Mouse (Mus musculus): ENCODE data around the gene 1700028P14Rik.

DNA sequence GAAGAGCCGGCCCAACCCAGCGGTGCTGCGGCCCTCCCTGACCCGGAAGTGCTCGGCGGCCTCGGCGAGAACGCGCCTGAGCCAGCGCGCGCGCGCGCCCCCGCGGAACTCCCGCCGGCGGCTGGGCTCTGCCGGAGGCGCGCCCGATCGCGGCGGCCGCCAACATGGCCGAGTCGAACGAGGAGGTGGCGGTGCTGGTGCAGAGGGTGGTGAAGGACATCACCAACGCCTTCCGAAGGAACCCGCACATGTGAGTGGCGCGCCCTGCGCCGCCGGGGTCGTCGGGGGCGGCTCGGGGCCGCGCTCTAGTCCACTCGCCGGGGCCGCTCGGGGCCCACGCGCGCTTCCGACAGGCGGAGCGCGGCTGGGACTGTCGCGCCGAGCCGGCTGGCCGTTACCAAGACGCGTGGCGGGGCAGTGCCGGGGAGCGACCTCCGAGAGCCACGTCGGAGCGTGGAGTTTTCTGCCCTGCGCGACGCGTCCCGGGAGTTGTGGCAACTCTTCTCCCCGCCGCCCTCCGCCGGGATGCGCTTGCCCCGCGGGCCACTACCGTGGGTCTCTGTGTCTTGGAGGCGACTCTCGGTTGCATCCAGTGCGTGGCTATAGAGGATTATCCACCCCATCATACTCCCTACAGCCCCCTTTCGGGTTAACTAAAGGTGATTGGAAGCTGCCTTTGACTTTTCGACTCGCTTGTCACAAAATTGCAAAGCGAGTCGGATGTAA is 34.8 kb upstream of the 1700028P14Rik start, which contains the start of gene Ptar1:
- 0 out of 2 replicates have a peak, but pooled peaks have one; percentile 33 for TF ChIP-seq CTCF (IDR thresholded peaks at IDR 0.05; ENCODE audit: borderline replicate concordance, control insufficient read depth, extremely low read depth, insufficient read depth, low read length, poor library complexity)
- TF ChIP-seq POLR2A (IDR thresholded peaks at IDR 0.05; ENCODE audit: control insufficient read depth, extremely low read depth, insufficient read depth, low read length, poor library complexity): peak; percentile 65; the same call in 1 of the 2 replicates

All from thymus, adult 2 months (tissue).